Mouse (Mus musculus): ENCODE data around the gene Cpvl. TPM values are rescaled to one million over a fixed set of nuclear protein-coding genes. Genes with fewer than 3 reads are reported as not detected.

Gene Cpvl
- total RNA-seq, 2 experiments from 2014 or later = not detected

Other genes with a start within 250 kb of the Cpvl start
- not detected in 2 replicates for gene Tril, start 157.8 kb downstream of the Cpvl start, total RNA-seq (2015)
- gene Tril, start 157.8 kb downstream of the Cpvl start, total RNA-seq (2017) = not detected in 2 replicates
- gene Chn2, start 60.9 kb upstream of the Cpvl start, total RNA-seq (2015) = 15.8 and 21.5 TPM in 2 replicates
- 21.0 and 25.5 TPM in 2 replicates for gene Chn2, start 60.9 kb upstream of the Cpvl start, total RNA-seq (2017)

Measured in megakaryocyte, adult 5-6 weeks (primary cell).